8 mouse cellular contexts compared by ENCODE assay signal in genomic region chr5:125442136-125442995, GRCm38 (mm10). TPM values are rescaled to one million over a fixed set of nuclear protein-coding genes. Genes with fewer than 3 reads are reported as not detected.
DNase-seq lines count a peak whose midpoint lies in the region; ATAC-seq and TF ChIP-seq lines count a peak whose summit lies in the region.

No protein-coding gene starts in this region.

- no peaks in the 10 kb centered on the region for H3K9me3 ChIP-seq in lung, postnatal 0 days (ENCODE audit: low read length)
- no peaks in the 10 kb centered on the region for H3K9me3 ChIP-seq in stomach, embryonic 15.5 days

- peaks cover 5% of the 10 kb centered on the region; the same call in 1 of the 2 replicates for H3K4me1 ChIP-seq in lung, postnatal 0 days (ENCODE audit: insufficient read depth, low read depth, low read length)
- H3K4me1 ChIP-seq in stomach, embryonic 15.5 days: 0 out of 2 replicates have a peak, but pooled peaks cover 8% of the 10 kb centered on the region

- H3K36me3 ChIP-seq in lung, postnatal 0 days (ENCODE audit: insufficient read depth, low read length): no peaks in the 10 kb centered on the region
- H3K36me3 ChIP-seq in stomach, embryonic 15.5 days: no peaks in the 10 kb centered on the region

- peak overlapping the region; percentile 93 for H3K4me3 ChIP-seq in left cerebral cortex, adult 2 months
- peak overlapping the region; percentile 85 for H3K4me3 ChIP-seq in lung, postnatal 0 days (ENCODE audit: low read depth, low read length)
- H3K4me3 ChIP-seq in stomach, embryonic 15.5 days (replicated peaks): peak overlapping the region; percentile 99

- TF ChIP-seq EP300 in lung, postnatal 0 days (IDR thresholded peaks at IDR 0.05): no peak

- H3K27me3 ChIP-seq in lung, postnatal 0 days (replicated peaks; ENCODE audit: insufficient read depth, low read length): no peaks in the 10 kb centered on the region
- no peaks in the 10 kb centered on the region for H3K27me3 ChIP-seq in stomach, embryonic 15.5 days (replicated peaks)

- no peak for TF ChIP-seq CTCF in left cerebral cortex, adult 2 months (IDR thresholded peaks at IDR 0.05)
- no peak for TF ChIP-seq CTCF in lung, postnatal 0 days (IDR thresholded peaks at IDR 0.05)

- peak; percentile 28; the same call in 1 of the 2 replicates for ATAC-seq in common myeloid progenitor, adult 5-6 weeks (replicated peaks; ENCODE audit: low read depth, poor library complexity, severe bottlenecking)
- peak; percentile 33 to 50; a peak in 2 of 4 replicates for ATAC-seq in hematopoietic stem cell, adult 5-6 weeks (replicated peaks in 1 of 2; ENCODE audit: insufficient read depth in 1 of 2, low FRiP score in 2 of 2, low TSS enrichment in 1 of 2, low read depth in 1 of 2, poor library complexity in 2 of 2, severe bottlenecking in 2 of 2)
- peak; percentile 12; the same call in 1 of the 2 replicates for ATAC-seq in lung, postnatal 0 days
- no peak for ATAC-seq in stomach, embryonic 15.5 days (ENCODE audit: insufficient read depth, low FRiP score, low read depth)

- H3K27ac ChIP-seq in left cerebral cortex, adult 2 months: peak overlapping the region; percentile 90
- no peak overlapping the region for H3K27ac ChIP-seq in lung, postnatal 0 days (ENCODE audit: low read length)
- peak overlapping the region; percentile 76; the same call in 1 of the 2 replicates for H3K27ac ChIP-seq in stomach, embryonic 15.5 days

- intact Hi-C loops in left cerebral cortex, adult 2 months (cut with DNase I): no loop called here
- intact Hi-C loops in left cerebral cortex, postnatal 36 days (cut with DNase I): no loop called here

- no peak for DNase-seq in left cerebral cortex, adult 2 months (ENCODE audit: extremely low spot score in 1 of 2, low spot score in 2 of 2)
- DNase-seq in left cerebral cortex, postnatal 36 days (ENCODE audit: low spot score in 2 of 2): no peak
- no peak for DNase-seq in lung, postnatal 0 days (ENCODE audit: low spot score)
- DNase-seq in cerebellum, postnatal 10 days: no peak
- DNase-seq in ovary, postnatal 14 days (ENCODE audit: low spot score): no peak

- peak overlapping the region; percentile 43; the same call in 1 of the 2 replicates for H3K9ac ChIP-seq in lung, postnatal 0 days (replicated peaks; ENCODE audit: low read depth)
- H3K9ac ChIP-seq in stomach, embryonic 15.5 days: peak overlapping the region; percentile 96

- 23% methylated on average over 27 of the region's 27 CpGs for WGBS in lung, postnatal 0 days
- WGBS in stomach, embryonic 15.5 days: 19% methylated on average over 27 of the region's 27 CpGs

- peak overlapping the region; percentile 98 for H3K4me2 ChIP-seq in lung, postnatal 0 days (replicated peaks; ENCODE audit: low read depth, low read length)
- H3K4me2 ChIP-seq in stomach, embryonic 15.5 days: peak overlapping the region; percentile 85

RNA-seq across cellular contexts. Expression of gene Bri3bp, which starts 1.0 kb away (rescaled TPM):
- total RNA-seq in left cerebral cortex, adult 2 months (2021): 10 to 100 TPM; 95.2 to 95.6 TPM
- total RNA-seq in left cerebral cortex, postnatal 36 days (2021): 100 to 1,000 TPM in 1 of 2 experiments, 10 to 100 TPM in 1; 91.6 to 102 TPM
- 32.7 and 32.8 TPM in 2 replicates for total RNA-seq in common myeloid progenitor, adult 5-6 weeks (2017)
- 23.0 and 25.6 TPM in 2 replicates for total RNA-seq in hematopoietic stem cell, adult 5-6 weeks (2017)
- 12.8 and 13.3 TPM in 2 replicates for polyA plus RNA-seq in lung, postnatal 0 days (2015; fragmentation: Nextera tagmentation; extraction: Ambion mirVana)
- polyA plus RNA-seq in stomach, embryonic 15.5 days (2015; fragmentation: Nextera tagmentation; extraction: Ambion mirVana): 45.5 and 46.6 TPM in 2 replicates

RNA-seq across cellular contexts. Expression of gene Dhx37, which starts 8.4 kb away (rescaled TPM):
- 10 to 100 TPM; 12.2 to 12.7 TPM for total RNA-seq in left cerebral cortex, adult 2 months (2021)
- 10 to 100 TPM; 11.2 to 11.7 TPM for total RNA-seq in left cerebral cortex, postnatal 36 days (2021)
- 19.8 and 72.8 TPM in 2 replicates for total RNA-seq in common myeloid progenitor, adult 5-6 weeks (2017)
- 65.8 and 87.1 TPM in 2 replicates for total RNA-seq in hematopoietic stem cell, adult 5-6 weeks (2017)
- polyA plus RNA-seq in lung, postnatal 0 days (2015; fragmentation: Nextera tagmentation; extraction: Ambion mirVana): 4.3 and 5.9 TPM in 2 replicates
- 10.8 and 11.5 TPM in 2 replicates for polyA plus RNA-seq in stomach, embryonic 15.5 days (2015; fragmentation: Nextera tagmentation; extraction: Ambion mirVana)

RNA-seq across cellular contexts. Expression of gene Aacs, which starts 33.2 kb away (rescaled TPM):
- 10 to 100 TPM; 43.7 to 48.0 TPM for total RNA-seq in left cerebral cortex, adult 2 months (2021)
- total RNA-seq in left cerebral cortex, postnatal 36 days (2021): 10 to 100 TPM; 41.0 to 51.2 TPM
- 8.1 and 10.8 TPM in 2 replicates for total RNA-seq in common myeloid progenitor, adult 5-6 weeks (2017)
- total RNA-seq in hematopoietic stem cell, adult 5-6 weeks (2017): 8.1 and 15.9 TPM in 2 replicates
- 20.0 and 25.9 TPM in 2 replicates for polyA plus RNA-seq in lung, postnatal 0 days (2015; fragmentation: Nextera tagmentation; extraction: Ambion mirVana)
- 58.8 and 61.4 TPM in 2 replicates for polyA plus RNA-seq in stomach, embryonic 15.5 days (2015; fragmentation: Nextera tagmentation; extraction: Ambion mirVana)

RNA-seq across cellular contexts. Expression of gene Ubc, which starts 52.4 kb away (rescaled TPM):
- total RNA-seq in left cerebral cortex, adult 2 months (2021): 100 to 1,000 TPM; 846 to 851 TPM
- 100 to 1,000 TPM; 817 to 877 TPM for total RNA-seq in left cerebral cortex, postnatal 36 days (2021)
- total RNA-seq in common myeloid progenitor, adult 5-6 weeks (2017): 252 and 273 TPM in 2 replicates
- 339 and 386 TPM in 2 replicates for total RNA-seq in hematopoietic stem cell, adult 5-6 weeks (2017)
- polyA plus RNA-seq in lung, postnatal 0 days (2015; fragmentation: Nextera tagmentation; extraction: Ambion mirVana): 751 and 865 TPM in 2 replicates
- 893 and 1,069 TPM in 2 replicates for polyA plus RNA-seq in stomach, embryonic 15.5 days (2015; fragmentation: Nextera tagmentation; extraction: Ambion mirVana)

RNA-seq across cellular contexts. Expression of gene Gm10382, which starts 53.2 kb away (rescaled TPM):
- under 1 TPM; 0.28 to 0.48 TPM for total RNA-seq in left cerebral cortex, adult 2 months (2021)
- total RNA-seq in left cerebral cortex, postnatal 36 days (2021): under 1 TPM in 1 of 2 experiments, not detected in 1; 0.32 TPM
- 1.2 TPM in 1 of 2 replicates, not detected in the other for total RNA-seq in common myeloid progenitor, adult 5-6 weeks (2017)
- total RNA-seq in hematopoietic stem cell, adult 5-6 weeks (2017): 0.63 and 1.6 TPM in 2 replicates
- 0.63 and 0.77 TPM in 2 replicates for polyA plus RNA-seq in lung, postnatal 0 days (2015; fragmentation: Nextera tagmentation; extraction: Ambion mirVana)
- 0.21 and 0.67 TPM in 2 replicates for polyA plus RNA-seq in stomach, embryonic 15.5 days (2015; fragmentation: Nextera tagmentation; extraction: Ambion mirVana)
